Mouse (Mus musculus) ES-Bruce4 (cell line): ENCODE measurements around the gene Mettl11b.

ENCODE experiments used
- CTCF ChIP-seq: IDR thresholded peaks from one replicate; pipeline ENCODE4 v1.8.1; 2011; ENCODE audit warnings: low read depth, low read length
- EP300 ChIP-seq: IDR thresholded peaks from 2 replicates; pipeline ENCODE4 v1.6.1; 2011; ENCODE audit warnings: low read depth, low read length; ENCODE audit not compliant: insufficient read depth

- TF ChIP-seq CTCF (no peak), EP300 (no peak)
These were observed 62.6 kb downstream of the Mettl11b start for GRCm38 (mm10) chr1:163662416-163662815.
